In genomic region chr16:18828630-18829029, GRCm38 (mm10) we compare ENCODE assay signal across 25 mouse cellular contexts. TPM values are rescaled to one million over a fixed set of nuclear protein-coding genes. Genes with fewer than 3 reads are reported as not detected.
"Had no signal": no experiment of that assay in that cellular context is flagged by ENCODE, and none has a peak within 500 bp of the region (broad histone marks: within the 10 kb centered on the region; RNA-seq: fewer than 3 reads in every experiment).

No protein-coding gene starts in this region.

- ATAC-seq: midbrain, embryonic 16.5 days had no signal

- H3K4me3 ChIP-seq: midbrain, embryonic 10.5 days; midbrain, embryonic 12.5 days; myocyte; neural tube, embryonic 13.5 days; neural tube, embryonic 15.5 days had no signal

- H3K4me2 ChIP-seq: lung, embryonic 14.5 days; midbrain, embryonic 12.5 days; neural tube, embryonic 13.5 days; neural tube, embryonic 15.5 days had no signal

- H3K9ac ChIP-seq: lung, embryonic 14.5 days; midbrain, embryonic 12.5 days; neural tube, embryonic 13.5 days; neural tube, embryonic 15.5 days had no signal

- H3K27ac ChIP-seq: midbrain, embryonic 10.5 days; midbrain, embryonic 12.5 days; neural tube, embryonic 13.5 days; neural tube, embryonic 15.5 days had no signal

- H3K4me1 ChIP-seq: midbrain, embryonic 10.5 days; midbrain, embryonic 12.5 days; neural tube, embryonic 13.5 days; neural tube, embryonic 15.5 days had no signal

- H3K27me3 ChIP-seq: midbrain, embryonic 12.5 days; neural tube, embryonic 13.5 days; neural tube, embryonic 15.5 days had no signal

- DNase-seq: lung, adult 18-20 months; lung, postnatal 10 days; lung, postnatal 4 days; midbrain, embryonic 14.5 days; retina, postnatal 1 day; right cerebral cortex, adult 18-20 months; right cerebral cortex, postnatal 25 days; right cerebral cortex, postnatal 4 days; spleen, adult 18-20 months; thymus, adult 18-20 months; thymus, postnatal 14 days; thymus, postnatal 36 days had no signal

- H3K9me3 ChIP-seq: midbrain, embryonic 10.5 days; midbrain, embryonic 12.5 days; neural tube, embryonic 13.5 days; neural tube, embryonic 15.5 days had no signal

RNA-seq across cellular contexts. Expression of gene Gm28539, which starts 7.8 kb away (rescaled TPM):
- polyA plus RNA-seq: lung, embryonic 14.5 days; lung, embryonic 16.5 days; midbrain, embryonic 10.5 days; midbrain, embryonic 12.5 days; midbrain, embryonic 14.5 days; midbrain, embryonic 16.5 days; neural tube, embryonic 11.5 days; neural tube, embryonic 13.5 days; small intestine, adult 2 months; stomach, embryonic 14.5 days; stomach, embryonic 16.5 days; thymus, postnatal 0 days had no signal
